Mouse (Mus musculus) erythroblast, embryonic 14.5 days (primary cell): Measurements from ENCODE around the gene Ptprk.

Experiments used
- GATA1 ChIP-seq: IDR thresholded peaks from 2 replicates; pipeline ENCODE4 v1.6.1; 2012; ENCODE audit warnings: low read length, inconsistent platforms, mixed read lengths
- TAL1 ChIP-seq: IDR thresholded peaks from 3 replicates; pipeline ENCODE4 v1.6.1; 2012; ENCODE audit warnings: low read length, inconsistent platforms, mixed read lengths

- TF ChIP-seq GATA1 (no peak), TAL1 (no peak)
Observed at GRCm38 (mm10) chr10:28614396-28614795, 539.8 kb downstream of the Ptprk start.
